Mouse (Mus musculus) brain, embryonic 14.5 days (tissue): ENCODE measurements around the gene Jmy. TPM values are rescaled to one million over a fixed set of nuclear protein-coding genes. Genes with fewer than 3 reads are reported as not detected.

Experiments used
- DNase-seq: peaks from one replicate; pipeline ENCODE4 v3.0.0-alpha.2; 2011; ENCODE audit warnings: low read depth
- CTCF ChIP-seq: fragments of 200-500 bp; IDR thresholded peaks from 2 replicates; pipeline ENCODE4 v1.5.1; 2012; ENCODE audit warnings: inconsistent platforms, mild to moderate bottlenecking, moderate library complexity, borderline replicate concordance; ENCODE audit not compliant: insufficient read depth, insufficient read length; ENCODE audit errors: extremely low read depth
- POLR2A ChIP-seq: fragments of 200-500 bp; IDR thresholded peaks from 2 replicates; pipeline ENCODE4 v1.6.1; 2012; ENCODE audit warnings: mild to moderate bottlenecking, inconsistent platforms, borderline replicate concordance; ENCODE audit not compliant: poor library complexity, insufficient read depth, insufficient read length, severe bottlenecking; ENCODE audit errors: extremely low read depth
- polyA plus RNA-seq: library from polyadenylated mRNA; depleted of rRNA; stranded (reverse); fragments of >200 nt; gene quantifications from 2 replicates; pipeline ENCODE4 v1.2.3, GENCODE M21; 2012

The Jmy gene
- polyA plus RNA-seq, 1 experiment, result 12.3 TPM

DNA sequence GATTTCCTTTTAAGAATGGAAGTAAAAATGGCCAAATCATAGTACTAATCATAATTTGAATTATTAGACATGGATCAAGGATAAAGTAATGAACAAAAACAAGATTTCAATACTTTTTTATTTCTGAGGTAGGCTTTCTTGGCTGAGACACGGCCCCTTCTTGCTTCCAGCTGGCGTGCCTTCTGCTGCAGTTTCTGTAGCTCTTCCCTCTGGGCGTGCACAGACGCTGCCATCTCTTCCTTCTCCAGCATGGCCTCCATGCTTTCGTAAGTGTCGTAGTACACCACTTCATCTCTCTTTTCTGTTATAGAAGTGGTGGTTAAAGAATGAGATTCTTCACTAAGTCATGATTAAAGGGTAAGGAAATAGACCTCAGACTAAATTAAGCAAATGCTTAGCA lies 46.3 kb downstream of the Jmy start:
- peak; percentile 79 for DNase-seq
- TF ChIP-seq CTCF (no peak), POLR2A (no peak)

DNA sequence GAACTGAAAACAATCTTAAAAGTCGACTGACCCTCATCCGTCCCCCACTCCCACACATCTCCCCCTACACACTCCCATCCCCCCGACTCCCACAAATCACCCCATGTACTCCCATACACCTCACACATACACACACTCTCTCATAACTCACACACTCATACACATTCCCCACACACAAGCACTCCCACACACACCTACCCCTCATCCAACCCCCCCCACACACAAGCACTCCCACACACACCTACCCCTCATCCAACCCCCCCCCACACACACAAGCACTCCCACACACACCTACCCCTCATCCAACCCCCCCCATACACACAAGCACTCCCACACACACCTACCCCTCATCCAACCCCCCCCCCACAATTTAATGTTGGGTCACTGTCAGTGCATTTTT lies 59.4 kb downstream of the Jmy start:
- TF ChIP-seq CTCF, result no peak
- no peak for TF ChIP-seq POLR2A
- DNase-seq, result no peak

DNA sequence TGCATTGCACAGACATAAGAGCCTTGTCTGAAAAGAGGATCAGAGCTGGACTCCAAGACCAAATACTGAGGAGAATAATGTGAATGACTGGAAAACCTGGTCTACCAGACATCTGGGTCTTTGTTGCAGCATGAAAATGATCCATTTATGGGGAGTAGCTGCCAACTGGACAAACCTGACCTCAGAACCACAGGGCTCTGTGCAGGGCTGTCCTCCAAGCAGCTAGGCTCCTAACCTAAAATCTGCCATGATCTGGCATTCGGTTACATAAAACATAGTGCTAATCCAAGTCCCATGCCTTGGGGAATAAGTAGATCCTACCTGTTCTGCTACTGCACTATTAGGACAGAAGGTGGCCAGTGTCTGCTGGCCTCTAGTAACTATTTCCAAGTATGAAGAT lies 70.4 kb downstream of the Jmy start:
- DNase-seq, result no peak
- TF ChIP-seq CTCF (no peak), POLR2A (no peak)

DNA sequence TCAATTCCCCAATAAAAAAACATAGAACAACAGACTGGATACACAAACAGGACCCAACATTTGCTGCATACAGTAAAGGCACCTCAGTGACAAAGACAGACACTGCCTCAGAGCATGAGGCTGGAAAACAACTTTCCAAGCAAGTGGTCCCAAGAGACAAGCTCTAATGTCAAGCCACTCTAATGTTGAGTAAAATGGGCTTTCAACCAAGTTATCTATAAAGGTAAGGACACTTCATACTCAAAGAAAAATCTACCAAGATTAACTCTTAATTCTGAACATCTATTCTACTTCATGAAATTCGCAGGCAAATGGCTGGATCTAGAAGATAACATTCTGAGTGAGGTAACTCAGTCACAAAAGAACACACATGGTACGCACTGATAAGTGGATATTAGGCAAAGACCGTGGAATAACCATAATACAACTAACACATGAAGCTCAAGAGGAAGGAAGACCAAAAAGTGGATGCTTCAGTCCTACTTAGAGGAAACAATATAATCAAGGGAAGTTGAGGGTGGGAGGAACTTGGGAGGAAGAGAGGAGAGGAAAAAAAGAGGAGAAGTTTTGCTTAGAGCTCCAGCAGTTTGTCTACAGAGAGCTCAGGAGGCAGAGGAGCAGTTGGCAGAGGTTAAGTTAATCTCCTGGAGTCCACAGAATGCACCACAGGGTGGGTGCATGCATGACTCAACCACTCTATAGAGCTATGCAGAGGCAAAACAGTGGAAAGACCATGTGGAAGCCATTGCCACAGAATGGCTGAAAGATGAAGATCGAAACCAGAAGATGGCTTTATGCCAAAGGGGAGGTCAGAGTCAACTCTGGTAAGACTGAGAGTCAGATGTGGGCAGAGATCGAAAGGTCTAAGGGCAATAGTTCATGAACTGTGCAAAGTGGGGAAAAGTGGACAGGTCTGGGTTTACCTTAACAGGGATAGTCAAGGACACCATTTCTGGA lies 71.4 kb downstream of the Jmy start:
- no peak for DNase-seq
- TF ChIP-seq CTCF (no peak), POLR2A (no peak)

DNA sequence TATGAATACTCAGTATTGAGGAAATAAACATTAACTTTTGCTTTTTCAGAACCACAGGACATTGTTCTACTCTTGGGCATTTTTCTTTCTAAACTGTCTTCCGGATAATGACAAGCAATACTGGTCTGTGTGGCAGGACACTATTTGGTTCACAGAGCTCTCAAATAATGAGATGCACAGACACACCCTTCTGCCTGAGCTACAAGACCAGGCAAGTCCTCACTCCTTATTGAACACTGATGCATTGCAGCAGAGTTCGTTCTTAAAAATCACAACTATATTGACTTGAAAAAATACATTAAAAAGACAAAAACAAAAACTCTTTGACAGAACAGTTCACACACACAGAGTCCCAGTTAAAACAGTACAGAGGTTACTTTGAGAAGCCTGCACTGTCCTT lies 76.4 kb downstream of the Jmy start:
- TF ChIP-seq CTCF (no peak), POLR2A (no peak)
- DNase-seq, result no peak

DNA sequence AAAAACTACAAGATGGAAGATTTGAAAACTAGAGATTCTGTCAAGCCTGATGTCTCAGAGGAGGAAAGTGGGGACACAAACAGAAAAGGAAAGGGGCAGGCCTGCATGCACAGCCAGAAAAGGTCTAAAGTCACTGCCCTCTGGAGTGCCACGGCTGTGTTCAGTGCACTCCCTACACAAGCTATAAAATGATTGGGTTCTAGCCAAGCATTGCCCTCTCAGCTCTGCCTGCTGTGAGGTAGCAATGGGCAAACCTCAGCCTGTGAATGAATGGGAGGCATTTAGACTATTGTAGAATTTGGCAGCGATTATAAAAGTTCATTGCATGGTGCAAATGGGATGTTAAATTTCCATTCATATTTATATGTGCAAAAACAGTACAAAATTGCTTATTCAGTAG lies 79.8 kb downstream of the Jmy start:
- no peak for TF ChIP-seq CTCF
- TF ChIP-seq POLR2A, result no peak
- peak; percentile 50 for DNase-seq

DNA sequence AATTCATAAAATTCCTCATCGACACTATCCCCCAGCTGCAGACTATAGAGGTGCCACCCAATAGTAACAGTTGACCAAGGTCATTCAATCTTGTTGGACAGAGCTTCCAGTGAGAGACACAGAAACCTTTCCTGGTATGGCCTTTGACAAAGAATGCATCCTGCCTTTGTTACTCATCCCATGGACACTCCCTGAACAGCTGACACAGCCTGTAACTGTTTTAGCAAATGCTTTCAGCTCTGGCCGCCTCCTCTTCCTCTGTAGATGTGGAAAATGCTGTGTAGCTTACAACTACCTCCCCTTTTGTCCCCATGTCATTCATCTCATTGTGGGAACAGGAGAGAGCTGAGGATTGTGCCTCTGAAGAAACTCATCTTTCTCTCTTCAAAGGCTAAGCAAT lies 81.3 kb downstream of the Jmy start:
- no peak for DNase-seq
- no peak for TF ChIP-seq CTCF
- no peak for TF ChIP-seq POLR2A

DNA sequence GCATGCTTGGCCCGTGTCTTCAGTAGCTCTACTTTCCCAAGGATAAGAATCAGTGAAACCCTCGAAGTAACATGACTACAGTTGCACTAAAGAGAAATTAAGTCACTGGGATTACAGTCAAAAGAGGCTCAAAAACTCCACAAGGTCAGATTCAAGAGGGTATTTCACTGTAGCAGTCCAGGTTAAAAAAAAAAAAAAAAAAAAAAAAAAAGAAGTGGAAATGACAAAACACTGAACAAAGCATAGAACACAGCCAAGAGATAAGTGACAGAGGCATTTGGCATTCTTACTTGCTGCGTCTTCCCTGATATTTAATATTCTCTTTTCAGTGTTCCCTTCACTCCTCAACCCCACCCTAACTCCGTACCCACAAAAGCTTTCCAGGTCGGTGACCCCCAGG lies 84.6 kb downstream of the Jmy start:
- DNase-seq, result no peak
- TF ChIP-seq POLR2A, result no peak
- no peak for TF ChIP-seq CTCF

DNA sequence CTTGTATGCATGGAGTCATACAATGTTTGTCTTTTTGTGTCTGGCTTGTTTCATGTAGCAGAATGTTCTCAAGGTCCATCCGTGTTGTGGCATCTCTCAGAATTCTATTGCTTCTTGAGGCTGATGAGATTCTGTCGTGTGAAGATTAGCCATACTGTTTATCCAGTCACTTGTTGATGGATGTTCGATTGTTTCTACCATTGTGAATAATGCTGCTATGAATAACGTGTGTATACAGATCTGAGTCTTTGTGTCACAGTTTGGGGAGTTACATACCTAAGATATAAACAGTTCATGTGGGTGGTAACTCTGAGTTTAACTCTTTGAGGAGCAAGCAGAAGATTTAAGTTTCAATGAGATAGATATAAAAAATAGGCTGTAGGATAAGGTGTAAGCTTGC lies 89.3 kb downstream of the Jmy start:
- DNase-seq, result no peak

DNA sequence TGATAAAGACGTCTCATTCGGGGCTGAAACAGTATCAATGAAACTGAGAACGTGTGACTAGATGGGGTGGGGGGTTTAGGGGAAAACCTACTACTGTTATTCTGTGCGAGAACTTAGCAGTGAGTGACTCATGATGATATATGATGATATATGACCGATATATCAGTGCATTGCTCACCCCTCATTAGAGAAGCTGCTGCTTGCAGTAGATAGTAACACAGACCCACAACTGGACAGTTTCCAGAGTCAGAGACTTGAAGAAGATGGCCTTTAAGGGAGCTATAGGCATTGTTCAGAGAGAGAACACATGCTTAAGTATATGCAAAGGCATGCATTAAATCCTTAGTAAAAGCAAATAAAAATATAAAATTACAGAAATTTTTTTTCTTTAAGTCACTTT lies 92.8 kb downstream of the Jmy start:
- no peak for DNase-seq
- no peak for TF ChIP-seq CTCF
- no peak for TF ChIP-seq POLR2A

More for the DNA sequence above, 89.3 kb downstream of the Jmy start:
- no peak for TF ChIP-seq CTCF

DNA sequence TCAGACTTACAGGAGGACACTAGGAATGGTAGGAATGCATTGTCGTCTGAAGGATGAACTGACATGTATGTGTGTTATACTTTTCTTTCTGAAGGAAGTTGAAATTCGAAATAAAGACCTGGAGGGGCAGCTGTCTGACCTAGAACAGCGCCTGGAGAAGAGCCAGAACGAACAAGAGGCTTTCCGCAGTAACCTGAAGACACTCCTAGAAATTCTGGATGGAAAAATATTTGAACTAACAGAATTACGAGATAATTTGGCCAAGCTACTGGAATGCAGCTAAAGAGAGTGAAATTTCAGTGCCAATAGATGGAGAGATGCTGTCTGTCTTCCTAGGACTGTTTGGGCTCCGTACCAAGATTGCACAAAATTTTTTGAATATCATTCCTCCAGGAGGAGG lies 97.7 kb downstream of the Jmy start:
- DNase-seq, result no peak
- TF ChIP-seq POLR2A (no peak), CTCF (no peak)

DNA sequence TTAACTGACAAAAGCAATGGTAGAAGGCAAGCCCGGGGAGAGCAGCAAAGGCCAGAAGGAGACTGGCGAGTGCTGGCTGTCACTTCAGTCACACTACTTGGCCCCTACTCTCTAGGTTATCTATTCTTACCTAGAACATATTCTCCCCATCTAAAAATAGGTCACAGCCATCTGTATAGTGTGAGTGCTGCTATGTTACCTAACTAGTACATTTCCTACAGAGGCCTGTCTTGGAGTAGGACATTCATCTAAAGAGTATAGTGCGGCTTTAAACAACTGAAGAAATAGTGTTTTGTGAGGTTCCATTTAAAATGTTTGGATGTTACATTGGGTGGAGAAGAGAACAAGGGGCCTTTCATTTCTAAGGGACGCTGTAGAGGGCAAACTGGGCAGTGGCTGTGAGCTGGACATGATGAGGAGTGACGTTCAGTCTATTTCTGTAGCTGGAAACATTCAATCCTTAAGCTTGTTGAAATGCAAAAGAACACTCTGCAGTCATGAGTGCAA lies 99.8 kb downstream of the Jmy start:
- DNase-seq, result no peak
- TF ChIP-seq POLR2A (no peak), CTCF (no peak)
